52 mouse cellular contexts compared by ENCODE assay signal in genomic region chr14:41082408-41082807, GRCm38 (mm10). TPM values are rescaled to one million over a fixed set of nuclear protein-coding genes. Genes with fewer than 3 reads are reported as not detected.
"Had no signal": no experiment of that assay in that cellular context is flagged by ENCODE, and none has a peak within 500 bp of the region (broad histone marks: within the 10 kb centered on the region; RNA-seq: fewer than 3 reads in every experiment).

No protein-coding gene starts in this region.

- H3K4me1 ChIP-seq: hindbrain, embryonic 10.5 days; hindbrain, embryonic 12.5 days; hindbrain, embryonic 13.5 days; hindbrain, embryonic 15.5 days; intestine, embryonic 15.5 days; kidney, embryonic 15.5 days had no signal

- H3K4me2 ChIP-seq: heart, embryonic 11.5 days; heart, embryonic 12.5 days; heart, embryonic 13.5 days; heart, embryonic 15.5 days; hindbrain, embryonic 12.5 days; hindbrain, embryonic 13.5 days; hindbrain, embryonic 14.5 days; hindbrain, embryonic 15.5 days; intestine, embryonic 15.5 days; kidney, embryonic 15.5 days had no signal

- DNase-seq: heart, postnatal 10 days; heart, postnatal 36 days; heart, postnatal 4 days; kidney, adult 11 months; kidney, adult 18-20 months; kidney, adult 2 months; kidney, adult 8-10 months; kidney, adult 9 months; kidney, postnatal 10 days; kidney, postnatal 14 days; kidney, postnatal 25 days; kidney, postnatal 36 days; kidney, postnatal 4 days; layer of hippocampus, adult 9-11 months; layer of hippocampus, postnatal 36 days had no signal

- H3K9me3 ChIP-seq: heart, embryonic 10.5 days; heart, embryonic 12.5 days; heart, embryonic 13.5 days; heart, embryonic 15.5 days; hindbrain, embryonic 10.5 days; hindbrain, embryonic 12.5 days; hindbrain, embryonic 13.5 days; hindbrain, embryonic 15.5 days; intestine, embryonic 15.5 days; kidney, embryonic 15.5 days had no signal

- H3K4me3 ChIP-seq: heart, embryonic 10.5 days; heart, embryonic 12.5 days; heart, embryonic 13.5 days; heart, embryonic 15.5 days; hindbrain, embryonic 10.5 days; hindbrain, embryonic 12.5 days; hindbrain, embryonic 13.5 days; hindbrain, embryonic 15.5 days; intestine, embryonic 15.5 days; kidney, embryonic 15.5 days; layer of hippocampus, adult 2 months; left cerebral cortex, adult 2 months had no signal

- H3K27me3 ChIP-seq: heart, embryonic 12.5 days; heart, embryonic 13.5 days; heart, embryonic 15.5 days; hindbrain, embryonic 12.5 days; hindbrain, embryonic 13.5 days; hindbrain, embryonic 15.5 days; intestine, embryonic 15.5 days; kidney, embryonic 15.5 days had no signal

- H3K36me3 ChIP-seq: heart, embryonic 10.5 days; heart, embryonic 12.5 days; heart, embryonic 13.5 days; heart, embryonic 15.5 days; hindbrain, embryonic 10.5 days; hindbrain, embryonic 12.5 days; hindbrain, embryonic 13.5 days; hindbrain, embryonic 15.5 days; intestine, embryonic 15.5 days; kidney, embryonic 15.5 days had no signal

- H3K27ac ChIP-seq: heart, embryonic 10.5 days; heart, embryonic 13.5 days; heart, embryonic 15.5 days; hindbrain, embryonic 10.5 days; hindbrain, embryonic 12.5 days; hindbrain, embryonic 13.5 days; hindbrain, embryonic 14.5 days; hindbrain, embryonic 15.5 days; hindbrain, postnatal 0 days; intestine, embryonic 15.5 days; kidney, embryonic 15.5 days; kidney, postnatal 0 days; layer of hippocampus, adult 2 months; left cerebral cortex, adult 2 months had no signal

- H3K9ac ChIP-seq: heart, embryonic 12.5 days; heart, embryonic 13.5 days; heart, embryonic 15.5 days; hindbrain, embryonic 12.5 days; hindbrain, embryonic 13.5 days; hindbrain, embryonic 14.5 days; hindbrain, embryonic 15.5 days; intestine, embryonic 15.5 days; kidney, embryonic 15.5 days had no signal

RNA-seq across cellular contexts. Expression of gene Dydc1, which starts 9.7 kb away (rescaled TPM):
- total RNA-seq: heart, postnatal 10 days; heart, postnatal 25 days; heart, postnatal 36 days; heart, postnatal 4 days; hematopoietic stem cell, adult 5-6 weeks; hindbrain, postnatal 0 days; layer of hippocampus, adult 18-20 months; layer of hippocampus, adult 2 months; layer of hippocampus, adult 8-10 months; layer of hippocampus, postnatal 10 days; layer of hippocampus, postnatal 14 days; layer of hippocampus, postnatal 25 days; layer of hippocampus, postnatal 36 days; left cerebral cortex, adult 18-20 months; left cerebral cortex, adult 2 months; left cerebral cortex, adult 8-10 months had no signal
- polyA plus RNA-seq: heart, embryonic 10.5 days; heart, embryonic 11.5 days; heart, embryonic 12.5 days; heart, embryonic 13.5 days; heart, embryonic 14.5 days; heart, embryonic 15.5 days; heart, embryonic 16.5 days; heart, postnatal 0 days; hindbrain, embryonic 10.5 days; hindbrain, embryonic 14.5 days; hindbrain, embryonic 15.5 days; hindbrain, postnatal 0 days; inflammation-experienced regulatory T-cells, adult 6 months; intestine, embryonic 14.5 days; intestine, embryonic 15.5 days; intestine, embryonic 16.5 days; intestine, postnatal 0 days; kidney, adult 2 months; kidney, embryonic 14.5 days; kidney, embryonic 16.5 days; kidney, postnatal 0 days; large intestine, adult 2 months had no signal

RNA-seq across cellular contexts. Expression of gene Dydc2, which starts 13.4 kb away (rescaled TPM):
- total RNA-seq: heart, postnatal 10 days; heart, postnatal 25 days; heart, postnatal 36 days; heart, postnatal 4 days; hematopoietic stem cell, adult 5-6 weeks; hindbrain, postnatal 0 days had no signal
- polyA plus RNA-seq: heart, embryonic 15.5 days; heart, postnatal 0 days; inflammation-experienced regulatory T-cells, adult 6 months; intestine, embryonic 14.5 days; intestine, embryonic 15.5 days; intestine, embryonic 16.5 days; intestine, postnatal 0 days; kidney, adult 2 months; kidney, embryonic 14.5 days; kidney, embryonic 15.5 days; kidney, embryonic 16.5 days; kidney, postnatal 0 days; large intestine, adult 2 months had no signal

RNA-seq across cellular contexts. Expression of gene Mat1a, which starts 22.4 kb away (rescaled TPM):
- total RNA-seq: heart, postnatal 10 days; heart, postnatal 25 days; heart, postnatal 36 days; hematopoietic stem cell, adult 5-6 weeks; hindbrain, postnatal 0 days; layer of hippocampus, adult 18-20 months; layer of hippocampus, adult 2 months; layer of hippocampus, postnatal 10 days; layer of hippocampus, postnatal 14 days; layer of hippocampus, postnatal 25 days; layer of hippocampus, postnatal 36 days; left cerebral cortex, adult 18-20 months; left cerebral cortex, adult 2 months; left cerebral cortex, adult 8-10 months had no signal
- polyA plus RNA-seq: hindbrain, embryonic 10.5 days; hindbrain, embryonic 11.5 days; hindbrain, embryonic 12.5 days; hindbrain, embryonic 13.5 days; hindbrain, embryonic 14.5 days; hindbrain, embryonic 15.5 days; hindbrain, embryonic 16.5 days; hindbrain, postnatal 0 days; inflammation-experienced regulatory T-cells, adult 6 months; kidney, embryonic 14.5 days; large intestine, adult 2 months had no signal

RNA-seq across cellular contexts. Expression of gene Sftpa1, which starts 49.2 kb away (rescaled TPM):
- total RNA-seq: heart, postnatal 36 days; heart, postnatal 4 days; hematopoietic stem cell, adult 5-6 weeks; hindbrain, postnatal 0 days; layer of hippocampus, adult 18-20 months; layer of hippocampus, adult 2 months; layer of hippocampus, adult 8-10 months; layer of hippocampus, postnatal 10 days; layer of hippocampus, postnatal 14 days; layer of hippocampus, postnatal 25 days; layer of hippocampus, postnatal 36 days; left cerebral cortex, adult 18-20 months; left cerebral cortex, adult 2 months; left cerebral cortex, adult 8-10 months had no signal
- polyA plus RNA-seq: hindbrain, embryonic 10.5 days; hindbrain, embryonic 11.5 days; hindbrain, embryonic 12.5 days; hindbrain, embryonic 13.5 days; hindbrain, embryonic 14.5 days; hindbrain, embryonic 15.5 days; hindbrain, embryonic 16.5 days; hindbrain, postnatal 0 days; inflammation-experienced regulatory T-cells, adult 6 months; intestine, embryonic 14.5 days; intestine, embryonic 16.5 days; kidney, adult 2 months; kidney, embryonic 14.5 days; kidney, embryonic 15.5 days; large intestine, adult 2 months had no signal
